Mouse (Mus musculus) spleen, adult 12 weeks (tissue): Measurements from ENCODE around the gene Ldlr.
A peak's percentile ranks its signal among the peaks of the same experiment; 100 is the strongest.
"Not testable (repeated sequence)": the region's sequence is repeated elsewhere in the genome, so short reads cannot be mapped to it uniquely, and the experiment has no call there.

Source experiments
- DNase-seq: peaks from one replicate; pipeline ENCODE4 v3.0.0; 2022; ENCODE audit warnings: low spot score

The Ldlr gene

GRCm38 (mm10) chr9:21723377-21724146 is at the start of gene Ldlr:
Gene Ldlr, plus strand, starts transcription at chr9:21723483.
- peak; percentile 76 for DNase-seq

- DNase-seq: no peak
These were observed 45.6 kb upstream of the Ldlr start for GRCm38 (mm10) chr9:21677706-21678105.

DNA sequence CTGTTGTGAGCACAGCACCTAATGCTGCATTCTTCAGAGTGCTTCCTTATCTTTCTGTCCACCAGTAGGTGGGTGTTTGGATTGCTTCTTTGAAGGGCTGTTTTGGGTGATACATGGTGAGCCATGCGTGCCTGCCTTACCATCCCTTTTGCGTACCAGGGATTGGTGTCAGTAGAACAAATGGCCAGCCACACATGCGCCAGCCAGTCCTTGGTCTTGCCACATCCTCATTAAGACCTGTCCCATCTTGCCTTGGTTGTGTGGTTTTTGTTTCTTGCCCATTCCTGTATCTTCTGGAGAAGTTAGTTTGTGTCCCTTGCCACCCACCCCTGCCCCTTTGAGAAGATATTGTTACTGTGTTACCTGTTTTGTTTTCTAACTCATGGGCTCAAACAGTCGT is 42.8 kb upstream of the Ldlr start:
- no peak for DNase-seq

- DNase-seq: no peak
These were observed 40.5 kb upstream of the Ldlr start for GRCm38 (mm10) chr9:21682827-21683226.

- DNase-seq: no peak
These were observed 39.4 kb upstream of the Ldlr start for GRCm38 (mm10) chr9:21683897-21684296.

DNA sequence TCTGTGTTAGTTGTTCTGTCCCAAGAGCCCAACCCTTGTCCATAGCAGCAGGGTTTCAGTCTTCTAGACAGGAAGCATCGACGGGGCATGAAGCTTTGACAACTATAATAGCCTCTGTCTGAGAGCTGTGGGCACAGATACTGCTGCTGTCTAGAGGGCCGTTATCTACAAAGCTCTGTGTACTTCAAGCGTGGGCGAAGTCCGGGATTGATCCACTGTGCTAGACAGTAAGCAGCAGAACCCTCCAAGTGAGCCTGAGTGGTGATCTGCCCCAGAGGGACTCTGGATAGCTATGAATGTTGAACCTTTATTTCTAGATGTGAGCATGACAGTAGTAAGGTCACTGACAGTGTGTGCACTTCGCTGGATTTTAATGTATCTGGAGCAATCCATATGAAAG is 34.7 kb upstream of the Ldlr start:
- no peak for DNase-seq

GRCm38 (mm10) chr9:21690031-21690430 is 33.3 kb upstream of the Ldlr start:
- DNase-seq: no peak

DNA sequence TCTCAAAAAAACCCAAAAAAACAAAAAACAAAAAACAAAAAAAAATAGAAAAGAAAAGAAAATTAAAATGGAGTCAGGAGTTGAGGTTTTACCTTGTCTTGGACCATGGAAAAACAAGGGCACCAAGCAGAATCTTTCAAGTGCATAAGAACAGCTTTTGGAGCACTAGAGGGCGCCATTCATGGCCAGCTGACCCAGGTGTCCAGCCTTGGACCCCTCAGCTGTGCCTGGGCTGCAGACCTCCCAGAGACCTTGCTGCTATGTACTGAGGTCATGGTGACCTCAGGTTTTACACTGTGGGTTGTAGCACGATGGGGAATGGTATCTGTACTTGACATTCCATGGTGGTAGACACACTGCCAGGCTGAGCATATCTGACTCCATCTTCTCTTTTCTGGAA is 31.4 kb upstream of the Ldlr start:
- DNase-seq: no peak

- DNase-seq: no peak
These were observed 30.8 kb upstream of the Ldlr start for GRCm38 (mm10) chr9:21692491-21692890.

DNA sequence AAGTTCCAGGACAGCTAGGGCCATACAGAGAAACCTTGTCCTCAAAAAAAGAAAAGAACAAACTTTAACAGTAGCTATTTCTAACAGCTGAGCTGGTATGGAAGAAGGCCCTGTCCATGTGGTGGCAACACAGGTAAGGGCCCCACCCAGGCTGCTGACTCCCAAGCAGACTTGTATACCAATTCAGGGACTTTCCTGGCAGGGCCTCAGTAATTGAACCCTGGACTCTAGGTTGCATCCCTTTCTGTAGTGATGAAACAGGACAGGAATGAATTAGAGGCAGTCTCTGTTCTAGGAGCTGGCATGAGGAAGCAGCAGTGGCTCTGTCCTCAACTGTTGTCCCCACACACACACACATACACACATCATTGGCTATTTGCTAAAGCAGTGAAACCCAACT is 29.2 kb upstream of the Ldlr start:
- DNase-seq: no peak

- no peak for DNase-seq
These were observed 28.0 kb upstream of the Ldlr start for GRCm38 (mm10) chr9:21695229-21695792.

- no peak for DNase-seq
These were observed 26.2 kb upstream of the Ldlr start for GRCm38 (mm10) chr9:21697121-21697520.

DNA sequence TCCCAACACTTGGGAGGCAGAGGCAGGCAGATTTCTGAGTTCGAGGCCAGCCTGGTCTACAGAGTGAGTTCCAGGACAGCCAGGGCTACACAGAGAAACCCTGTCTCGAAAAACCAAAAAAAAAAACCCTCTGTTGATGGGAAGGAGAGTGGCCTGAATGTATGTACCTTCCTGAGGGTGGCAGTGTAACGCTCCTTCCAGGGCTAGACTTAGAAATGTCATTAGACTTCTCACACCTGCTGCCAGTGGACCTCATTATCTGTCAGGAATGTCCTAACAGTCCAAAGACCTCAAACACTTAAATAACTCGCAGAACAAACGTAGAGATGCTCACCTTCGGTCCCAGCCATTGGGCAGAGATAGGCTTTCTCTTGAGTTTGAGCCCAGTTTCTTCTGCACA is 24.0 kb upstream of the Ldlr start:
- not testable (repeated sequence) for DNase-seq

DNA sequence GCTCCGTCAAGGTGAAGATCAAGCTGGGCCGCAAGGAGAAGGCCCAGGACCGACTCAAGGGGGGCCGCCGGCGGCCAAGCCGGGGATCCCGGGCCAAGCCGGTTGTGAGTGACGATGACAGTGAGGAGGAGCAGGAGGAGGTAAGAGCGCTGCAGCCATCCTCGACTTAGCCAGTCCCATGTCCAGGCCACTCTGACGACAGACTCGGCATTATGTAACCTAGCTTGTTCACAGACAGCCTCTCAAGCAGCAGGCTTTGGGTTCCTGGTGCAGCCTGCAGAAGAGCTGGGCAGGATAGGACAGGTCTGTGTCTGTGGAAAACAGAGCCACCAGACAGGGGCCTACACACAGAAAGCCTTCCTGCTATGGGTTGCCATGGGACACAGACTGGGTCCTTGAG is 22.2 kb upstream of the Ldlr start:
- DNase-seq: no peak

DNA sequence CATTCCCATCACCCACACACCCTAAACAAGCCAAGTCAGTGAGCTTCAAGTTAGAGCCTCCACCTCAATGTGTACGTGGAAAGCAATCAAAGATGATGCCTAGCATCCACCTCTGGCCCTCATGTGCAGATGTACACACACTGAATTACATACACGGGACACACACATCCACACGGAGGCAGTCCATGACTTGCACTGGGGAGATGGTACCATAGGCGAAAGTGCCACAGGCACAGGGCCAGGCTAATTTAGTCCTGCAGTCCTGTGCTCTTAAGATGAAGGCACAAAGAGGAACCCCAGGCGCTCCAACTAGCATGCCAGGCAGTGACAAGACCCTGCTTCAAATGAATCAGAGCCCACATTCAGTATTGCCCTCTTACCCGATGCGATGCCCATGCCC is 19.8 kb upstream of the Ldlr start:
- DNase-seq: no peak

DNA sequence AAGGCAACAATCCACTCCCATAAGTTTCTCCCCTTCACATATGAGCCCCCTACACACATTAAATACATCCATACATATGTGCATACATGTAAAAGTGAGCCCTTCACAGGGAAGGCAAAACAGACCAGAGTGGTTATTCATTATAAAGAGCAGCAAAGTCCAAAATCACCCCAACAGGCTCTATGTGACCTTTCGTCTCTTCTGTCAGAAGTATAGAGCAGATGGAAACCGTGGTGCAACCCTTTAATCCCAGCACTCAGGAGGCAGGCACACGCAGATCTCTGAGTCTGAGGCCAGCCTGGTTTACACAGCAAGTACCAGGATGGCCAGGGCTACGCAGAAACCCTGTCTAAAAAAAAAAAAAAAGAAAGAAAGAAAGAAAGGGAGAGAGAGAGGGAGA is 17.2 kb upstream of the Ldlr start:
- DNase-seq: no peak

- no peak for DNase-seq
These were observed 16.6 kb upstream of the Ldlr start for GRCm38 (mm10) chr9:21706586-21707265.

- no peak for DNase-seq
These were observed 13.9 kb upstream of the Ldlr start for GRCm38 (mm10) chr9:21709340-21709739.

DNA sequence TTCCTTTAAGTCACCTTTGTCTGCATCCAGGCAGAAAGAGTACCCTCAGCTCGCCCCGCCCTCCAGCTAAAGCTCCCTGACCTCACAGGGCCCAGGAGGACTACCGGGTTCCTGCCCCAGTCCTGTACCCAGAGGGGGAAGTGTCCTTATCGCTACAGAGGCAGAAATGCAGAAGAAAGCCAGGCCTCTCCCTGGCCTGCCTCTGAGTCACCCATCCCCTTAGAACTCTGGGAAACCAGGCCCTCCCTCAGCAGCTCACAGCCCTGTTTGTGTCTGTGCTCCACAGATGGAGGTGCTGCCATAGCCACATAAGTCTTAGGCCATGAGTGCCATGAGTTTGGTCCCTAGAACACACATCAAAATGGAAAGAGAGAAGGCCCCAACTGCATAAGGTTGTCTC is 8.0 kb upstream of the Ldlr start:
- DNase-seq: no peak

DNA sequence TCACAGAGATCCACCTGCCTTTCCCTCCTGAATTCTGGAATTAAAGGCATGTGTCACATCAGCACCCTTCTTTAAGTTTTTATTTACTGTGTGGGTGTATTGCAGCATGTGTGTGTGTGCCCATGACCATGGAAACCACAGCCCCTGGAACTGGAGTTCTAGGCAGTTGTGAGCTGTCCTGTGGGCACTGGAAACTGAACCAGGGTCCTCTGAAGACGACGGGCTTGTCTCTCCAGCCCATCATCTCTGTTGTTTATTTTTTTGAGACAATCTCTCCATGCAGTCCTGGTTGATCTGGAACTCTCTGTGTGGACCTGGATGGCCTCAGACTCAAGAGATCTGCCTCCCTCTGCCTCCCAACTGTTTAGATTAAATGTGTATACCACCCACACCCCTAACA is 6.3 kb upstream of the Ldlr start:
- DNase-seq: no peak

GRCm38 (mm10) chr9:21721036-21721435 is 2.2 kb upstream of the Ldlr start:
- DNase-seq: no peak

GRCm38 (mm10) chr9:21724147-21724536 is 859 bp downstream of the Ldlr start:
- DNase-seq: peak; percentile 77
